In the genomic region with DNA sequence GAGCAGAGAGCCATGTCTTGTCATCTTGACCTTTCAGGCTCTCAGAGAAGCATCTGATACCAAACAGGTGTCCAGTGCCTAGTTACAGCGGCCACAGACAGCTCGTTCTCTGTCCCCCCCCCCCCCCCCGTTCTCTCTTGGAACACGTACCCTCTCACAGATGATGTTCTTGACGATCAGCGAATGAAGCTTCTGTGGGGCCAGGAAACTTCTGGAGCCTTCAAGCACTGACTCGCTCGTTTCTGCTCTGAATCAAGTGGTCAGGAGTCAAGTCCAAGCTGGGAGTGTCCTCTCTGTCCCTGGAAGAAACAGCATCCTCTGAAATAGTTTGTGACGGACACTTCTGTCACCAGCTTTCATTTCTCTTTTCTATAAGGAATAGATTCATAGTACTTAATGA, we compare ENCODE assay signal across 13 mouse cellular contexts.
"Had no signal": no experiment of that assay in that cellular context is flagged by ENCODE, and none has a peak within 500 bp of the region (broad histone marks: within the 10 kb centered on the region; RNA-seq: fewer than 3 reads in every experiment).

No protein-coding gene starts in this region.

- H3K4me2 ChIP-seq: lung, embryonic 14.5 days; midbrain, embryonic 12.5 days; neural tube, embryonic 12.5 days had no signal

- H3K4me3 ChIP-seq: midbrain, embryonic 10.5 days; midbrain, embryonic 12.5 days; neural tube, embryonic 12.5 days had no signal

- DNase-seq: lung, adult 18-20 months; lung, embryonic 14.5 days; lung, postnatal 10 days; lung, postnatal 4 days; midbrain, embryonic 14.5 days; right cerebral cortex, postnatal 14 days; spleen, adult 18-20 months; thymus, adult 18-20 months; thymus, postnatal 14 days; thymus, postnatal 36 days had no signal

- H3K36me3 ChIP-seq: midbrain, embryonic 10.5 days; midbrain, embryonic 12.5 days; neural tube, embryonic 12.5 days had no signal

- H3K27me3 ChIP-seq: midbrain, embryonic 12.5 days; neural tube, embryonic 12.5 days had no signal
